Mouse (Mus musculus) hindbrain, postnatal 0 days (tissue): ENCODE results near the gene Sorbs1. TPM values are rescaled to one million over a fixed set of nuclear protein-coding genes. Genes with fewer than 3 reads are reported as not detected.

Experiments
- ATAC-seq: fragments of 200-750 bp; cut with Nextera tagmentation; 2 replicates; pipeline ENCODE4 v1.8.0; 2017; ENCODE audit warnings: mild to moderate bottlenecking, moderate TSS enrichment, moderate library complexity
- DNase-seq: peaks from one replicate; pipeline ENCODE4 v3.0.0-alpha.2; 2015; ENCODE audit warnings: low spot score
- H3K27ac ChIP-seq: fragments of 300-500 bp; sonication (generic); 2 replicates; pipeline ENCODE4 v1.5.1; 2014; ENCODE audit warnings: mild to moderate bottlenecking
- H3K27me3 ChIP-seq: fragments of 300-500 bp; sonication (generic); 2 replicates; pipeline ENCODE4 v1.6.1; 2014; ENCODE audit warnings: low read length, mixed read lengths; ENCODE audit not compliant: insufficient read depth
- H3K36me3 ChIP-seq: fragments of 300-500 bp; sonication (generic); 2 replicates; pipeline ENCODE4 v1.6.1; 2014; ENCODE audit warnings: low read length, mixed read lengths; ENCODE audit not compliant: insufficient read depth
- H3K4me1 ChIP-seq: fragments of 300-500 bp; sonication (generic); 2 replicates; pipeline ENCODE4 v1.6.1; 2014; ENCODE audit warnings: antibody characterized with exemption, low read length, mixed read lengths; ENCODE audit not compliant: insufficient read depth
- H3K4me2 ChIP-seq: fragments of 300-500 bp; sonication (generic); 2 replicates; pipeline ENCODE4 v1.6.1; 2014; ENCODE audit warnings: low read depth, mild to moderate bottlenecking, low read length, moderate library complexity, mixed read lengths
- H3K4me3 ChIP-seq: fragments of 300-500 bp; sonication (generic); 2 replicates; pipeline ENCODE4 v1.5.1; 2014; ENCODE audit warnings: low read length
- H3K9ac ChIP-seq: fragments of 300-500 bp; sonication (generic); replicated peaks from 2 replicates; pipeline ENCODE4 v1.6.1; 2014; ENCODE audit warnings: mild to moderate bottlenecking, low read length, moderate library complexity, mixed read lengths
- H3K9me3 ChIP-seq: fragments of 300-500 bp; sonication (generic); 2 replicates; pipeline ENCODE4 v1.6.1; 2016; ENCODE audit warnings: low read length, mixed read lengths
- CTCF ChIP-seq: IDR thresholded peaks from 2 replicates; pipeline ENCODE4 v1.5.1; 2016; ENCODE audit warnings: antibody characterized with exemption, control low read depth, low read depth
- WGBS: fragments of 180-500 bp; shearing (Covaris S2); extraction: QIAGEN DNeasy Blood & Tissue Kit; methylation state at CpG from one replicate; pipeline ENCODE4 v1.1.7; 2014; 5-methylcytosine and 5-hydroxymethylcytosine counted together
- polyA plus RNA-seq: library from polyadenylated mRNA; unstranded; fragments of >200 nt; fragmentation: Nextera tagmentation; extraction: Ambion mirVana; gene quantifications from 2 replicates; pipeline ENCODE4 v1.2.1, GENCODE M21; 2015
- total RNA-seq: library from RNA; depleted of rRNA; stranded (reverse); fragments of >200 nt; gene quantifications from 2 replicates; pipeline ENCODE4 v1.2.3, GENCODE M21; 2014

The Sorbs1 gene
- total and polyA plus RNA-seq, 2 experiments from 2014 or later, result 52.4 to 70.4 TPM

DNA sequence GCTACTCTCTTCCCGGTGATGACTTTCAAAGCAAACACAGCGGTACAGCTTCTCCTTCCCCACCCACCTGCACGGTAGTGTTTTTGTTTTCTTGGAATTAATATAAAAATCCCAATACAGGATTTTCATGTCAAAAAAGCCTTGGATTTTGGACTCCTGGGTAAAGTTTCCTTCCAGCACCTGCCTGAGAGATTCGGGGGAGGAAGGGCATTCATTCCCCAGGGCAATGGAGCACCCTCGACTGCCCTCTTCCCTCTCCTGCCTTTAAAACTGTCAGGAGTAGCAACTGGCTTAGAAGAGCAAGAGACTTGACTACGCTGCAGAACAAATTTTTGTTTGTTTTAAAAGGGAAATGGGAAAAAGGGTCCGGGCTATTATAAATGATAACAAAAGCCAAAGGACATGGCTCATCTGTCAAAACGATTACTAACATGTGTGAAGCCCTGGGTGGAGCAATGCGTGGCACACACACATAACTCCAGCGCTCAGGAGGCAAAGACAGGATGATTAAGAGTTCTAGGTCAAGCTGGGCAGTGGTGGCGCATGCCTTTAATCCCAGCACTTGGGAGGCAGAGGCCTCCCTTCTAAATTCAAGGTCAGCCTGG is 113.1 kb downstream of the Sorbs1 start:
- Histone ChIP-seq H3K9ac (no peak overlapping the region), H3K36me3 (peaks cover 24% of the 10 kb centered on the region; the same call in 1 of the 2 replicates), H3K27ac (no peak overlapping the region), H3K4me3 (no peak overlapping the region), H3K4me1 (peaks cover 12% of the 10 kb centered on the region), H3K4me2 (no peak overlapping the region), H3K27me3 (no peaks in the 10 kb centered on the region), H3K9me3 (no peaks in the 10 kb centered on the region)
- no peak for ATAC-seq
- WGBS, result 75% methylated on average over 11 of the region's 11 CpGs
- no peak for DNase-seq
- no peak for TF ChIP-seq CTCF

DNA sequence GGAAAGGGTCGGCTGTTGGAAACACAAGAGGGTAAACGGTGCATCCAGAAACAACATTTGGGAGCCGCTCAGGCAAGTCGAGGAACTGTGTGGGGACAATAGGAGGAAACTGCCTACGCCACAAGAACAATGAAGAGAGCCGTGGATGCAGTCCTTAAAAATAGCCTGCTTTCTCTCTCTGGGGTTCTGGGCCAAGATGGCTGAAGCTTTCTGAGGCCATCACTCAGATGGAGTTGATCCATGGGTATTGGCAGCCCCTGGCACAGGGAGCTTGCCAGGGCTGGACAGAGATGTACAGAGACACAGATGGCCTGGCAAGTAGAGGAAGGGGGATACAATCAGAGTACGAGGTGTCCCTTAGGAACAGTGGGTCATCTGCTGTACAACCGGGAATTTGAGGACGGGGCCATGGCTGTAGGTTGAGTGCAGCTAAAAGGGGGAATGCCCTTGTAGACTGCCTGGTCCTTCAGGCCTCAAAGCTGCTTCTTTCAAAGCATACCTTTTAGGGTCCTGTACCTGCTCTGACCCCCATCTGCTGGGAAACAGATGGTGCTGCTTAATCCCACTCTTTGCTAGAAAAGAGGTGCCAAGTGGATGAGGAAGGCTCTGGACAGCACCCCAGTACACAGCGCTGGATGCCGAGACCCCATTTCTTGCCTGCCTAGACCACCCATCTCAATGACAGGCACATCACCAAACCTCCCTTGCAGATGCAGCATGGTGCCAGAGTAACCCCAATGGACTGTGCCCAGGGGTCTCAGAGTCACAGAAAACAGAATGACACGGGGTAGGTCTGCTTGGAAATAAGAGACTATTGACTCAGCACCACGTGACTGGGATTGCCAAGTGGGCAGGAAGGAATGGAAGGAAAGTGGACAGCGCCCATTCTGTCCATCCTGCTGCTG is 117.6 kb downstream of the Sorbs1 start:
- H3K4me1 ChIP-seq, result peaks cover 19% of the 10 kb centered on the region
- H3K9me3 ChIP-seq, result no peaks in the 10 kb centered on the region
- H3K27ac ChIP-seq, result peak overlapping the region; percentile 69; the same call in 1 of the 2 replicates
- H3K9ac ChIP-seq, result no peak overlapping the region
- no peak overlapping the region for H3K4me2 ChIP-seq
- no peak for TF ChIP-seq CTCF
- H3K4me3 ChIP-seq, result no peak overlapping the region
- H3K27me3 ChIP-seq, result no peaks in the 10 kb centered on the region
- peak; percentile 60 for ATAC-seq
- 0 out of 2 replicates have a peak, but pooled peaks cover 16% of the 10 kb centered on the region for H3K36me3 ChIP-seq
- 43% methylated on average over 14 of the region's 14 CpGs for WGBS
- peak; percentile 64 for DNase-seq

DNA sequence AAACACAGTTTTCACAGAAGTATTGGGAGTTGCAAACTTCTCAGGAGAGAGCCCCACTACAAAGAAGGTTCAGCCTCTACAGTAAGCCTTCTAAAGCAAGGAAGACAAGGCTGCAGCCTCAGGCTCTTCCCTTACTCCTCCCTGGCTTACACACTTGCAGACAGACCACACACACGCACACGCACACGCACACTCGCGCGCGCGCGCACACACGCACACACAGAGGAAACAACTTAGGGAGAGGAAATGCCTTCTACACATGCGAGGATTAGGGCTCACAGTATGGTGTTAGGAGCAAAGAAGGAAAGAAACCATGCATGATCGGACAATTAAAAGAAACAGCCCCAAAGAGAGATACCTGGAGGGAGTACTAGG is 118.3 kb downstream of the Sorbs1 start:
- TF ChIP-seq CTCF, result no peak
- H3K4me3 ChIP-seq, result no peak overlapping the region
- no peak for DNase-seq
- 0 out of 2 replicates have a peak, but pooled peaks cover 10% of the 10 kb centered on the region for H3K36me3 ChIP-seq
- peaks cover 19% of the 10 kb centered on the region for H3K4me1 ChIP-seq
- H3K27ac ChIP-seq, result peak overlapping the region; percentile 69; the same call in 1 of the 2 replicates
- no peak overlapping the region for H3K4me2 ChIP-seq
- ATAC-seq, result peak; percentile 50; the same call in 1 of the 2 replicates
- WGBS, result 78% methylated on average over 12 of the region's 12 CpGs
- no peak overlapping the region for H3K9ac ChIP-seq
- H3K27me3 ChIP-seq, result no peaks in the 10 kb centered on the region
- no peaks in the 10 kb centered on the region for H3K9me3 ChIP-seq

DNA sequence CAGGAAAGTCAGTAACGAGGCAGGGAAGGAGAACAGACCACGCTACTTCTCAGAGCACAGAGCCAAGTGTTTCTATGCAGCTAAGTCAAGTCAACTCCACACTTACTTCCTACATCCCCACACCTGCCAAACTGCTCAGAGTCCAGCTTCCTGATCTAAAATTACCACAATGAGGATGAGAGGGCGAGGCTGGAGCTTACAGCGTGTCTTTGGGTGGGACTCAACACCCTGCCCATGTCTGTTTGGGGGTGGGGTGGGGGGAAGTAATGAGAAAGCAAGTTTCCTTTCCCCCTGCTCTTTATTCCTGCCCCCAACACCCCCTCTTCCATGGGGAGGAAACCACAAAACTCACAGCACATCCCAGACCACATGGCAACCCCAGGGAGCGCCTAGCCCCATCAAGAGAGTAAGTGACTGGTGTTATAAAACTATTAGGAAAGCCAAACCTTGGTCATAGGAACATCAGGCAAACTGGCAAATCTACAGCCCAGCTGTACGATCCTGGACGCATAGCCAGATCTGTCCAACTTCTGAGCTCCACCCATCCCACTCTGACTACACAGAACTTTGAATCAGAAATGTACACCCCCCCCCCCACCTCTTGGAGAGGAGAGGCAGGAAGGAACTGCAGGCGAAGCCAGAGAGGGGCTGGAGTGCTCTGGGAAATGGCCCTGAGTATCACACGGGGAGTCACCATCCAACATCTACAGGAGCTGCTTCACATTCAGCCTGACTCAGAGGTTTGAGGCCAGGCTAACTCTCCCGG is 118.8 kb downstream of the Sorbs1 start:
- Histone ChIP-seq H3K36me3 (0 out of 2 replicates have a peak, but pooled peaks cover 10% of the 10 kb centered on the region), H3K9ac (no peak overlapping the region), H3K4me1 (peaks cover 19% of the 10 kb centered on the region), H3K4me2 (no peak overlapping the region), H3K27me3 (no peaks in the 10 kb centered on the region), H3K4me3 (no peak overlapping the region), H3K9me3 (no peaks in the 10 kb centered on the region), H3K27ac (peak overlapping the region; percentile 69; the same call in 1 of the 2 replicates)
- TF ChIP-seq CTCF, result no peak
- no peak for ATAC-seq
- 59% methylated on average over 10 of the region's 10 CpGs for WGBS
- no peak for DNase-seq

DNA sequence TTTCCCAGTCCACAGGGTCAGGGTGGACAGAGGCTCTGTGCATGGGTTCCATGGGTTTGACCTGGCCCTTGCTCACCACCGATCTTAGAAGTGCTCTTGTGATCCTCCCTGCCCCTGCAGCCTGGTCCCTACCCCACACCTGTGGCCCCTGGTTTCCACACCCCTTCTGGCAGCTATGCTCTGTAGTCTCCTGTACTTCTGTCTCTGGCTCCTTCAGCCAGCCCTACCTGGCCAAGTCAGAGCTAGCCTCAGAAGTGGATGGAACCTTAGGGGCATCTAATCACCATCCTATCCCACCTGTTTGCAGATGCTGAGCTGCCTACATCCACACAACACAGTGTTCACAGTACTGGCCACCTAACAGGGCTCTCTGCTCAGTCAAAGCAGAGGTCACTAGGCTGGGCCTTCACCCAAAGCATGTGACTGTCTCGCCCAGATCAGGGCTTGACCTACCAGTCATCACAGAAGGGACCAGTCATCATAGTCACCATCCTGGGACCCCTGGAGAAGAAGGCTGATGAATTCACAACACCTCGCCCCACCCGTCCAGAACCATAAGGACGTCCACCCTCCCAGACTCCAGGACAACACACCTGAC is 120.7 kb downstream of the Sorbs1 start:
- Histone ChIP-seq H3K9me3 (no peaks in the 10 kb centered on the region), H3K4me1 (peaks cover 19% of the 10 kb centered on the region), H3K36me3 (peaks cover 7% of the 10 kb centered on the region; the same call in 1 of the 2 replicates), H3K27ac (no peak overlapping the region), H3K4me3 (no peak overlapping the region), H3K27me3 (no peaks in the 10 kb centered on the region), H3K9ac (no peak overlapping the region), H3K4me2 (no peak overlapping the region)
- no peak for DNase-seq
- no peak for TF ChIP-seq CTCF
- no peak for ATAC-seq
- 93% methylated on average over 5 of the region's 5 CpGs for WGBS

DNA sequence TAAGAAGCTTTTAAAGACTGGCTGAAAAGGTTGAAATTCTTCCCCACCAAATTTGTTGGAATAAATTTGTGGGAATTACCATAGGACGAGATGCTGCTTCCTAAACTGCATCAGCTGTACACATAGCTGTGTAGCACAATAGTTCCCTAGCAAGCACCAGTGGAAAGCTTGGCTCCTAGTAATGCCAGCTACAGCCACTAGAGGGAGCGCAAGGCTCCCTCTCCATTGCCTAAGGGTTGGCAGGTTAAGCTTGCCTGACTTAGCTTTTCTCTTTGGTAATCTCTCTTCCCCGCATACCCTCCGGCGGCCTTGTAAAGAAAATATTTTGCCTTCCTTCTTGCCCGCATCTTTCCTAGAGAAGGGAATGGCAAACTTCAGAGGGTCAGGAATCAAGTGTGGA is 122.1 kb downstream of the Sorbs1 start:
- Histone ChIP-seq H3K36me3 (peaks cover 9% of the 10 kb centered on the region; the same call in 1 of the 2 replicates), H3K9ac (no peak overlapping the region), H3K4me3 (no peak overlapping the region), H3K4me1 (peaks cover 17% of the 10 kb centered on the region), H3K27me3 (no peaks in the 10 kb centered on the region), H3K4me2 (no peak overlapping the region), H3K27ac (no peak overlapping the region), H3K9me3 (no peaks in the 10 kb centered on the region)
- peak; percentile 53 for ATAC-seq
- WGBS, result 8% methylated on average over 6 of the region's 6 CpGs
- peak; percentile 88 for DNase-seq
- peak; percentile 98 for TF ChIP-seq CTCF
